Mouse (Mus musculus) thymus, adult 2 months (tissue): ENCODE data around the gene Galnt15. TPM values are rescaled to one million over a fixed set of nuclear protein-coding genes. Genes with fewer than 3 reads are reported as not detected.

ENCODE experiments used
- DNase-seq: peaks from one replicate; pipeline ENCODE4 v3.0.0; 2021
- H3K27ac ChIP-seq: fragments of 200-500 bp; 2 replicates; pipeline ENCODE4 v1.5.1; 2012; ENCODE audit warnings: low read length, control low read depth; ENCODE audit not compliant: control insufficient read depth, insufficient read depth
- H3K27me3 ChIP-seq: fragments of 200-500 bp; 2 replicates; pipeline ENCODE4 v1.6.1; 2012; ENCODE audit warnings: mild to moderate bottlenecking, low read length, moderate library complexity, mixed read lengths; ENCODE audit not compliant: control insufficient read depth, insufficient read depth
- H3K36me3 ChIP-seq: fragments of 200-500 bp; 2 replicates; pipeline ENCODE4 v1.6.1; 2012; ENCODE audit warnings: mild to moderate bottlenecking, low read length, moderate library complexity; ENCODE audit not compliant: control insufficient read depth, insufficient read depth
- H3K4me1 ChIP-seq: fragments of 200-500 bp; replicated peaks from 2 replicates; pipeline ENCODE4 v1.6.1; 2012; ENCODE audit warnings: low read length; ENCODE audit not compliant: control insufficient read depth, insufficient read depth
- H3K4me3 ChIP-seq: fragments of 200-500 bp; 2 replicates; pipeline ENCODE4 v1.5.1; 2012; ENCODE audit warnings: mild to moderate bottlenecking, low read length, control low read depth, moderate library complexity; ENCODE audit not compliant: control insufficient read depth, insufficient read depth
- CTCF ChIP-seq: fragments of 200-500 bp; IDR thresholded peaks from 2 replicates; pipeline ENCODE4 v1.5.1; 2012; ENCODE audit warnings: mild to moderate bottlenecking, control low read depth, low read length, moderate library complexity, borderline replicate concordance; ENCODE audit not compliant: control insufficient read depth, poor library complexity, insufficient read depth; ENCODE audit errors: extremely low read depth
- POLR2A ChIP-seq: fragments of 200-500 bp; IDR thresholded peaks from 2 replicates; pipeline ENCODE4 v1.6.1; 2012; ENCODE audit warnings: mild to moderate bottlenecking, low read length, control low read depth, moderate library complexity; ENCODE audit not compliant: control insufficient read depth, poor library complexity, insufficient read depth; ENCODE audit errors: extremely low read depth
- WGBS: fragments of 180-500 bp; shearing (Covaris S2); methylation state at CpG from one replicate; pipeline ENCODE4 v1.1.7; 2018; 5-methylcytosine and 5-hydroxymethylcytosine counted together
- polyA plus RNA-seq: library from polyadenylated mRNA; depleted of rRNA; stranded (reverse); fragments of >200 nt; gene quantifications from 2 replicates; pipeline ENCODE4 v1.2.3, GENCODE M21; 2012

Galnt15 gene
- polyA plus RNA-seq, 1 experiment = 2.4 TPM

DNA sequence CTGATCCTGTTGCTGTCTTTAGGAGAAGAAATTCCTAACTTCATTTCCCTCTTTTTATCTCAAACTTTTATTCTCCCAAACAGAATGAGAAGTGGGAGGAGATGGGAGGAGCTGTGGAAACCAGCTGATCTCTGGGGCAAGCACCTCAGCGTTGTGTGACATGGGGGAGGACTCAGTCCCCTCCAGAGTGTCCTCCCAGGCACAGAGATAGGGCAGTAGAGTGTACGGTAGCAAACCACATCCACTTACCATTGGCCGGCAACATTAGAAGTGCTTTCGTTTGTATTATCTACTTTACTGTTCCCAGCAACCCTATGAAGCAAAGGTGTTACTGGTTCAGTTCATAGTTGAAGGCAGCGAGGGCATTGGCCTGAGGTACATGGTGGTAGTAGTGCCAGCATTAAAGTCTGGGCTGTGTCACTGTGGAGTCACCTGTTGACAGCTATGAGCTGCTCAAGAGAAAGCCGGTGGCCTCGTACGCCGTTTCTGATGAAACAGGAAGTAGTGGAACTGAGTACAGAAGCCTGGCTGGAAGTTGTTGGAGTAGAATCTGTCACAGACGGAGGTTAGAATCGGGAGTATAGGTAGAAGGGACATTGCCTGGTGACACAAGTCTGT is 64.8 kb downstream of the Galnt15 start:
- no peak overlapping the region for H3K27ac ChIP-seq
- peak; percentile 12 for DNase-seq
- H3K4me1 ChIP-seq = no peaks in the 10 kb centered on the region
- TF ChIP-seq CTCF (no peak), POLR2A (no peak)
- no peaks in the 10 kb centered on the region for H3K27me3 ChIP-seq
- no peak overlapping the region for H3K4me3 ChIP-seq
- 62% methylated on average over 11 of the region's 11 CpGs for WGBS
- H3K36me3 ChIP-seq = peaks cover 12% of the 10 kb centered on the region

DNA sequence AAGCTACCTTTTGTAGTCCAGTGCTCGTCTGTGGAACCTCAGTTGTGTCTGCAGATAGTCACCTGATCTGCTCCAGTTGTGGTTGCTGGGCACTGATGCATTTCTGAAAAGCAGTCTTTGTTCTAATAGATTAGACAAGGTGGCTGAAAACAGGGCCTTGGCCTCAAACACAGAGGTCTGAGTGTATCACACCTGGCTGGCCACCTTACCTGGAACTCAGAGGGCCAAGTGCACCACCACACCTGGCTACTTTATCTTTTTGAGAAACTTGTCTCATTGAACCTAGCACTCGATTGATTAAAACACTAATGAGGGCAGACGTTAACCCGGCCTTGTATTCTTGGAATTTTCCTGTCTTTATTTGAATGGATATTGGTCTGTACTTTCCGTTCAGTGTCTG is 66.9 kb downstream of the Galnt15 start:
- TF ChIP-seq CTCF (no peak), POLR2A (no peak)
- Histone ChIP-seq H3K27me3 (no peaks in the 10 kb centered on the region), H3K27ac (no peak overlapping the region), H3K4me3 (no peak overlapping the region), H3K36me3 (peaks cover 14% of the 10 kb centered on the region), H3K4me1 (no peaks in the 10 kb centered on the region)
- DNase-seq = no peak
- WGBS = 93% methylated on average over 5 of the region's 5 CpGs

- Histone ChIP-seq H3K27me3 (no peaks in the 10 kb centered on the region), H3K36me3 (peaks cover 14% of the 10 kb centered on the region), H3K4me3 (no peak overlapping the region), H3K4me1 (no peaks in the 10 kb centered on the region), H3K27ac (no peak overlapping the region)
- TF ChIP-seq POLR2A (no peak), CTCF (no peak)
- no peak for DNase-seq
- WGBS = 92% methylated on average over 5 of the region's 5 CpGs
Observed at GRCm38 (mm10) chr14:32096740-32097139, 68.0 kb downstream of the Galnt15 start.

- peaks cover 18% of the 10 kb centered on the region for H3K36me3 ChIP-seq
- H3K4me3 ChIP-seq = no peak overlapping the region
- no peak for DNase-seq
- TF ChIP-seq POLR2A (no peak), CTCF (no peak)
- H3K27ac ChIP-seq = no peak overlapping the region
- no peaks in the 10 kb centered on the region for H3K4me1 ChIP-seq
- H3K27me3 ChIP-seq = no peaks in the 10 kb centered on the region
- WGBS = 97% methylated on average over 7 of the region's 7 CpGs
Observed at GRCm38 (mm10) chr14:32097691-32098090, 68.9 kb downstream of the Galnt15 start.

DNA sequence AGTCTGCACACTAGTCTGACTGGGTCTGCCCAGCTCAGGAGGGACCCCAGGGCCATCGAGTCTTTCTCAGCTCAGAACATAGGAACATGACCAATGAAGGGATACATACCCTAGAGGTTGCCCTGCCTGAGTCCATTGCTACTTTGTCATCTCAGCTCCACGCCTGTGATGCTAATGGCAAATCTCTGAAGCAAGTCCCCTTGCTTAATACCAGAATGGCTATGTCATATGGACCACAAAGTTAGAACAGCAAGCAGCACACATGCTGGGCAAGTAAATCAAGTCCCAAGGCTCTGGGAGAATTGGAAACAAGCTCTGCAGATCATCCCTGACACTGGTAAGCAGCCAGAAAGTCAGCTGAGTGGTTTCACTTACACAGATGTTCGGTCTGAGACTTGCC is 70.2 kb downstream of the Galnt15 start:
- Histone ChIP-seq H3K36me3 (peaks cover 18% of the 10 kb centered on the region), H3K4me3 (no peak overlapping the region), H3K4me1 (no peaks in the 10 kb centered on the region), H3K27me3 (no peaks in the 10 kb centered on the region), H3K27ac (no peak overlapping the region)
- no peak for TF ChIP-seq POLR2A
- no peak for TF ChIP-seq CTCF
- DNase-seq = no peak
- 95% methylated on average over 3 of the region's 3 CpGs for WGBS

GRCm38 (mm10) chr14:32103556-32103955 is 74.8 kb downstream of the Galnt15 start:
- Histone ChIP-seq H3K27ac (no peak overlapping the region), H3K4me1 (no peaks in the 10 kb centered on the region), H3K4me3 (no peak overlapping the region), H3K36me3 (peaks cover 7% of the 10 kb centered on the region; the same call in 1 of the 2 replicates), H3K27me3 (no peaks in the 10 kb centered on the region)
- TF ChIP-seq POLR2A = no peak
- TF ChIP-seq CTCF = no peak
- DNase-seq = no peak
- 96% methylated on average over 4 of the region's 4 CpGs for WGBS

DNA sequence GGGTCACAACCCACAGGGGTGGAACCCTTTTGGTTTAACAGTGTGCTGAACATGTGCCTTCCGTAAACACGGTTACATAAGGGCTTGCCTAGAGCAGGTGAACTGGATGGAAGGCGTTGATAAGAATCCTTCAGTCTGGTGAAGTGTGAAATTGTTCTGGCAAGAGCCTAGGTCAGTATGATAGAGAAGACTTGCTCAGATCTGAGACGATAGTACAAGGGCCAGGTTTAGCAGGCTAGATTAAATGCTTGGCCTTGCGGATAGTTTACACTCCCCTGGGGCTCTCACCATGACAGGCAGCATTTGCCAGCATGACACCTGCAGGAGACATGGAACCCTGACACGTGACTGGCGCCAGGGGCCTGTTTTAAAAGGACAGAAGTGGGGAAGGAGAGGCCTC is 76.9 kb downstream of the Galnt15 start:
- no peak for DNase-seq
- Histone ChIP-seq H3K4me3 (no peak overlapping the region), H3K36me3 (0 out of 2 replicates have a peak, but pooled peaks cover 4% of the 10 kb centered on the region), H3K27ac (no peak overlapping the region), H3K4me1 (no peaks in the 10 kb centered on the region), H3K27me3 (no peaks in the 10 kb centered on the region)
- WGBS = 88% methylated on average over 7 of the region's 7 CpGs
- no peak for TF ChIP-seq CTCF
- no peak for TF ChIP-seq POLR2A
